In genomic region chr7:48938190-48938589, GRCm38 (mm10) we compare ENCODE assay signal across 9 mouse cellular contexts. TPM values are rescaled to one million over a fixed set of nuclear protein-coding genes. Genes with fewer than 3 reads are reported as not detected.
DNase-seq lines count a peak whose midpoint lies in the region; ATAC-seq lines count a peak whose summit lies in the region.
"Had no signal": no experiment of that assay in that cellular context is flagged by ENCODE, and none has a peak within 500 bp of the region (broad histone marks: within the 10 kb centered on the region; RNA-seq: fewer than 3 reads in every experiment).

No protein-coding gene starts in this region.

- no peak overlapping the region for H3K9ac ChIP-seq in liver, embryonic 12.5 days
- H3K9ac ChIP-seq in hindbrain, embryonic 12.5 days: no peak overlapping the region
- H3K9ac ChIP-seq: limb, embryonic 15.5 days had no signal

- H3K9me3 ChIP-seq in liver, embryonic 12.5 days (replicated peaks): no peaks in the 10 kb centered on the region
- H3K9me3 ChIP-seq in embryonic facial prominence, embryonic 10.5 days: no peaks in the 10 kb centered on the region
- H3K9me3 ChIP-seq in hindbrain, embryonic 12.5 days (replicated peaks): no peaks in the 10 kb centered on the region
- H3K9me3 ChIP-seq: limb, embryonic 15.5 days had no signal

- no peak for ATAC-seq in liver, embryonic 12.5 days
- no peak for ATAC-seq in hindbrain, embryonic 12.5 days (ENCODE audit: low FRiP score)

- no peaks in the 10 kb centered on the region for H3K36me3 ChIP-seq in liver, embryonic 12.5 days
- no peaks in the 10 kb centered on the region for H3K36me3 ChIP-seq in embryonic facial prominence, embryonic 10.5 days (replicated peaks)
- H3K36me3 ChIP-seq in hindbrain, embryonic 12.5 days: no peaks in the 10 kb centered on the region
- H3K36me3 ChIP-seq: limb, embryonic 15.5 days had no signal

- H3K27me3 ChIP-seq in liver, embryonic 12.5 days (replicated peaks): peaks cover 6% of the 10 kb centered on the region
- H3K27me3 ChIP-seq in embryonic facial prominence, embryonic 10.5 days (replicated peaks; ENCODE audit: low read depth, poor library complexity, severe bottlenecking): peaks cover 26% of the 10 kb centered on the region; the same call in 1 of the 2 replicates
- peaks cover 14% of the 10 kb centered on the region; the same call in 1 of the 2 replicates for H3K27me3 ChIP-seq in hindbrain, embryonic 12.5 days
- H3K27me3 ChIP-seq: limb, embryonic 15.5 days had no signal

- H3K4me1 ChIP-seq in liver, embryonic 12.5 days: 0 out of 2 replicates have a peak, but pooled peaks cover 4% of the 10 kb centered on the region
- no peaks in the 10 kb centered on the region for H3K4me1 ChIP-seq in embryonic facial prominence, embryonic 10.5 days
- no peaks in the 10 kb centered on the region for H3K4me1 ChIP-seq in hindbrain, embryonic 12.5 days
- H3K4me1 ChIP-seq: limb, embryonic 15.5 days had no signal

- no peak overlapping the region for H3K27ac ChIP-seq in liver, embryonic 12.5 days
- no peak overlapping the region for H3K27ac ChIP-seq in embryonic facial prominence, embryonic 10.5 days (replicated peaks)
- H3K27ac ChIP-seq in hindbrain, embryonic 12.5 days: no peak overlapping the region
- H3K27ac ChIP-seq: limb, embryonic 15.5 days had no signal

- peak; percentile 57 for DNase-seq in adrenal gland, postnatal 14 days
- no peak for DNase-seq in adrenal gland, postnatal 4 days (ENCODE audit: low spot score in 2 of 2)
- DNase-seq in liver: peak; percentile 48
- DNase-seq in embryonic facial prominence, embryonic 10.5 days (ENCODE audit: low spot score): peak; percentile 44
- peak; percentile 40 for DNase-seq in naive thymus-derived CD4-positive, alpha-beta T cell, adult 2 months (ENCODE audit: low read depth)
- DNase-seq in frontal cortex, postnatal 25 days (ENCODE audit: low spot score in 2 of 2): no peak

- no peak overlapping the region for H3K4me3 ChIP-seq in liver, embryonic 12.5 days
- no peak overlapping the region for H3K4me3 ChIP-seq in embryonic facial prominence, embryonic 10.5 days
- no peak overlapping the region for H3K4me3 ChIP-seq in hindbrain, embryonic 12.5 days
- H3K4me3 ChIP-seq: limb, embryonic 15.5 days had no signal

- WGBS in liver, embryonic 12.5 days (ENCODE audit: insufficient replicate concordance): 15% methylated on average over 4 of the region's 4 CpGs
- WGBS in embryonic facial prominence, embryonic 10.5 days: 32% methylated on average over 4 of the region's 4 CpGs
- 40% methylated on average over 4 of the region's 4 CpGs for WGBS in hindbrain, embryonic 12.5 days

- H3K4me2 ChIP-seq in liver, embryonic 12.5 days: no peak overlapping the region; the same call in 1 of the 2 replicates
- H3K4me2 ChIP-seq in hindbrain, embryonic 12.5 days (replicated peaks): no peak overlapping the region
- H3K4me2 ChIP-seq: limb, embryonic 15.5 days had no signal

RNA-seq across cellular contexts. Expression of gene Nav2, which starts 29.7 kb away (rescaled TPM):
- total RNA-seq in adrenal gland, postnatal 14 days (2021): 13.0 and 14.2 TPM in 2 replicates
- 10 to 100 TPM; 26.8 to 35.3 TPM for total RNA-seq in adrenal gland, postnatal 4 days (2021)
- 2.6 and 2.8 TPM in 2 replicates for polyA plus RNA-seq in liver, embryonic 12.5 days (2016; fragmentation: Nextera tagmentation; extraction: Ambion mirVana)
- 11.5 and 13.2 TPM in 2 replicates for polyA plus RNA-seq in embryonic facial prominence, embryonic 10.5 days (2016; fragmentation: Nextera tagmentation; extraction: Ambion mirVana)
- 24.1 and 25.8 TPM in 2 replicates for polyA plus RNA-seq in hindbrain, embryonic 12.5 days (2016; fragmentation: Nextera tagmentation; extraction: Ambion mirVana)

RNA-seq across cellular contexts. Expression of gene E2f8, which starts 56.8 kb away (rescaled TPM):
- total RNA-seq in adrenal gland, postnatal 14 days (2021): 5.9 and 10.4 TPM in 2 replicates
- total RNA-seq in adrenal gland, postnatal 4 days (2021): 10 to 100 TPM; 15.5 to 18.8 TPM
- polyA plus RNA-seq in liver, embryonic 12.5 days (2016; fragmentation: Nextera tagmentation; extraction: Ambion mirVana): 34.5 and 38.7 TPM in 2 replicates
- polyA plus RNA-seq in embryonic facial prominence, embryonic 10.5 days (2016; fragmentation: Nextera tagmentation; extraction: Ambion mirVana): 15.7 and 16.8 TPM in 2 replicates
- polyA plus RNA-seq in hindbrain, embryonic 12.5 days (2016; fragmentation: Nextera tagmentation; extraction: Ambion mirVana): 11.1 and 12.0 TPM in 2 replicates

Comparison
In these comparisons a context has a peak if more than half of its experiments do, and no peak if none do; other contexts are left out.
1. DNase-seq: peak in adrenal gland, postnatal 14 days (single experiment), liver (single experiment), embryonic facial prominence, embryonic 10.5 days (single experiment) and naive thymus-derived CD4-positive, alpha-beta T cell, adult 2 months (single experiment); none in adrenal gland, postnatal 4 days (0 of 2) and frontal cortex, postnatal 25 days (0 of 2).